Mouse (Mus musculus): Measurements from ENCODE around the gene Selenov.
A peak's percentile ranks its signal among the peaks of the same experiment; 100 is the strongest.
"Not testable (repeated sequence)": the region's sequence is repeated elsewhere in the genome, so short reads cannot be mapped to it uniquely, and the experiment has no call there.

Gene Selenov

DNA sequence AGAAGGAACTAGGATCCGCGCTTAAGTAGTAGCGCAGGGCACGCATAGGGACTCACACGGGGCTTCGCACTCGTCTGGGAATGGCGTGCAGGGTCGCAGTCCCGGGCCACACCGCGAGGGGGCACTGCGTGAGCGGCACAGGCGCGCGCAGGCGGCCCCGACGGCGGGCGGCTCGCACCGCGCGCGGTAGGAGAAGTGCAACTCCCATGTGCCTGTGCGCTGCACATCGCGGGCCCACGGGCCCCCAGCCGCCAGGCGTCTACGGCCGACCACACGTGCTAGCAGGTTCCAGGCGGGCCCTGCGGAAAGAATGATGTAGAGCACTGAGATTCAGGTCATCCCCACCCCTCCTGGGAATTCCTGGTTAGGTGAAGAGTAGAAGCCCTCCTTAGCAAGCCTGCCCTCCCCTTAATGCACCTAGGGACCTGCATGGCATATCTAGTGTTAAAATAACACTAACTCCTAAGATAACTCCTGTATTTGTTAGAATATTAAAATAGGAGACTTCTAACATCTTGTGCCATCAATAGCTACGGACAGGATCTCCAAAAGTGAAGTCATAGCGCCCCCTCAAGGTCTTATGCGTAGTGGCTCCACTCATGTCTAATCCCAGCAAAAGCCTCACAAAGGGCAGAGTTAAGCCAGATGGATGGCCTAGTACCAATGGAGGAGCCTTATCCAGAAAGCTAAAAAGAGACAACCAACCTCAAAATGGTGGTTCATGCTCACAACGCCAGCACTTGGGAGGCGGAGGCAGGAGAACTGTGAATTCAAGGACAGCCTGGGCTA, 8.0 kb upstream of the Selenov start:
- no peak for DNase-seq (ENCODE audit: low read depth in 1 of 2, low spot score in 2 of 2)

DNA sequence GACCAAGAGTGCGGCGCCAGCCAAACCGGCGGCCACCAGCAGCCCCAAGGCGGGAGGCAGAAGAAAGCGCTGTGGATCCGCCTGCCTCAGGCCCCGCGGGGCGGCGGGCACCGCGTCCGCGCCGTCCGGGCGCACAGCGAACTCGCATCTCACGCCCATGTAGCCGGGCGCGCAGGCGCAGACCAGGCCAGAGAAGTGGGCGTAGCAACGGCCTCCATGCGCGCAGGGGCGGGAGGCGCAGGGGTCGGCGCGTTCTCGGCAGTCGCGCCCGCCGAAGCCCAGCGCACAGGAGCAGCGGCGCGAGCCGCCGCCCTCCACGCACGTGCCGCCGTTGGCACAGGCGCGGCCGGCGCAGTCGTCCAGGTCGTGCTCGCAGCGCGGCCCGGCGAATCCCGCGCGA, 3.5 kb upstream of the Selenov start:
- no peak for DNase-seq (ENCODE audit: low read depth in 1 of 2, low spot score in 2 of 2)

DNA sequence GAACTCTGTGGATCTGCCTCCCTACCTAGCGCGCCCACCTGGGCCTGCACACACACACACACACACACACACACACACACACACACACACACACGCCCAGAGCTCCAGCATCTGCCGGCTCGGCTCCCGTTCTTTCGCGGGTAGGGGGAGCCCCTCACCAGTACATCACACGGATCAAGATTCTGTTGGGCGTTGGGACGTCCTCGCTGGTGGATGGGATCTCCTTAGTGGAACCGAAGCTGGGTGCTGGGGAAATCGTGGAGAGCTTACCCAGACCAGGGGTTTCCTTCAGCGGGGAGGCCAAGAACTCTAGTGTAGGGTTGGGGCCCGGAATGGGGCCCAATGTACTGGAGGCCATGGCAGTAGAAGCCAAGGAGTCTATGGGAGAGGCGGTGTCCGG, 821 bp downstream of the Selenov start:
- DNase-seq (ENCODE audit: low read depth in 1 of 2, low spot score in 2 of 2): no peak

DNA sequence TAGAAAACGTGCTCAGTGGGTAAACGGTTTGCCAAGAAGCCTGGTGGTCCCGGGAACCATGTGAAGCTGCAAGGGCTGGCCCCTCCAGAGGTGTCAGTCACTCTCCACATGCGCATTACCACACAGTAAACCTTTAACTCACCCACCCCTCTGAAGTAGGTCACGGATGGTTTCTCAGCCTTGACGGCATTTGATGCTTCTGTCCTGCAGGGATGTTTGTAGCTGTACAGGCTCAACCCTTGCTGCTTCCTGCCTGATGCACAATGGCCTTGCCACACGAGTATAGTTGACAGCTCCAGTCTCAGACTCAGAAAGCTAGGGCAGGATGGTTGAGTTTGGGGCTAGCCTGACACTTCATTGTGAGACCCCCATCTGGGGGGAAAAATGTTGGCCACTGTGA, 10.4 kb downstream of the Selenov start:
- no peak for DNase-seq (ENCODE audit: low read depth in 1 of 2, low spot score in 2 of 2)

DNA sequence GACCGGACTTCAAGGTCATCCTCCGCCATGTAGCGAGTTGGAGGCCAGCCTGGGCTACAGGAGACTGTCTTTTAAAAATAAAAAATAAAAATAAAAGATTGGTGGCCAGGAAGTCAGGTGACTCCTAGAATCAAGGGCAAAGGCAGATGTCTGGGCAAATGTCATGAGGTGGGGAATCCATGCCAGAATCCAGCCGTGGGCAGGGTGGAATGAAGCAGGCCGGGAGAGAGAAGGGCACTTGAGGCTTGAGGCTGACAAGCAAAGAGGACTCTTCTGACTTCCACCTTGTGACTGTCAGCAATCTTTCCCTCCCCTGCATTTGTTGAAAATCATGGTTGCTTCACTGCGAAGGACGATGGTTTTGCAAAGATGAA, 12.7 kb downstream of the Selenov start:
- DNase-seq (ENCODE audit: low read depth in 1 of 2, low spot score in 2 of 2): no peak

DNA sequence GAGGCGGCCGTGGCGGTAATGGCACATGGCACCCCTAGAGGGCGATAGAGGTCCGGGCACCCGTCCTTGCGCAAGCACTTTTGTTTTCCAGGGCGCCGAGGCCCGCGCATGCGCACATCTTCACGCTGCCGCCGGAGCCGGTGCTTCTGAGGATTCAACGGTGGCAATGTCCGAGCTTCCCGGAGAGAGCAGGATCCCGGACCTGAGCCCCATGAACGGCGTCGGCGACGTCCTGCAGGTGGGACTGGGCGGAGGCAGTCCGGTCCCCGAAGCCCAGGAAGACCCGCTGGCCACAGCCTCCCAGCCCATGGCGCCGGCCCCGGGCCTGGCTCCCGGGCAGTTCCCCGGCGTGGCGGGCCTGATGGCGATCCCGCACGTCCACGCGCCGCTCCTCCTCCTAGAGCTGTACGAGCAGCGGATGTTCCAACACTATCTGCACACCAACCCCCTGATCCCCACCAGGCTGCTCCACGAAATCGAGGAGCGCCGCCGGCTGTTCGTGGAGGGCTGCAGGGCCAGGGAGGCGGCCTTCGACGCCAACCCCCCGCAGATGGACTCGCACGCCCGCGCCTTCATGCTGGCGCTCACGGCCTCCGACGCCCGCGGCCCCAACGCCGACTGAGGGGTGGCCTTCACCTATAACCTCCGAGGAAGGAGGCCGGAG, 13.2 kb downstream of the Selenov start, which contains the start of gene Eid2b:
Eid2b (plus strand) TSS at position 125 of the 664 bp plus-strand sequence.
- DNase-seq (ENCODE audit: low read depth in 1 of 2, low spot score in 2 of 2): peak; percentile 82 to 90

DNA sequence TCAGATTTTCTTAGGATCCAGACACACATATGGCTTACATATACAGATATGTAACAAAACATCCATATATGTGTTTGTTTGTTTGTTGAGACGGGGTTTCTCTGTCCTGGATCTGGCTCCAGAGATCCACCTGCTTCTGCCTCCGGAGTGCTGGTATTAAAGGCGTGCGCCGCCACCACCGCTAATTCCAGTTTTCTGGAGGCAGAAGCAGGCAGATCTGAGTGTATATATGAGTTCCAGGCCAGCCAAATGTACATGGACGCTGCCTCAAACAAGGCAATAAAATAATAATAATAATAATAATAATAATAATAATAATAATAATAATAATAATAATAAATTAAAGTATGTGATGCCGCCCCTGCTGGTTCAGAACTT, 13.8 kb downstream of the Selenov start:
- DNase-seq (ENCODE audit: low read depth in 1 of 2, low spot score in 2 of 2): no peak

DNA sequence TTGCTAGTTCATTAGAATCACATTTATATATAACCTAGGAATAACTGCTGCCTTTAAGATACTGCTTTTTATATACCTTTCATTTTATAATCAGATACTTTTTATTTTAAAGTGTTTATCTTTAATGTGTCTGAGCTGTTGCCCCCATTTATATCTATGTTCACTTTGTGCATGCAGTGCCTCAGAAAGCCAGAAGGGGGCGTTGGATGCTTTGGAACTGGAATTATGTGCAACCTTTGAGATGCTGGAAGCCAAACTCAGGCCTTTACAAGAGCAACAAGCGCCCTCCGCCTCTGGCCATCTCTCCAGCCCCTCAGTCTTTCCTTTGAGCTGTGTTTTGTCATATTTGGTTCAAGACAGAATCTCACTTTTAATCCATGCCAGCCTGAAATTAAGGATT, 19.2 kb downstream of the Selenov start:
- no peak for DNase-seq (ENCODE audit: low read depth in 1 of 2, low spot score in 2 of 2)

DNA sequence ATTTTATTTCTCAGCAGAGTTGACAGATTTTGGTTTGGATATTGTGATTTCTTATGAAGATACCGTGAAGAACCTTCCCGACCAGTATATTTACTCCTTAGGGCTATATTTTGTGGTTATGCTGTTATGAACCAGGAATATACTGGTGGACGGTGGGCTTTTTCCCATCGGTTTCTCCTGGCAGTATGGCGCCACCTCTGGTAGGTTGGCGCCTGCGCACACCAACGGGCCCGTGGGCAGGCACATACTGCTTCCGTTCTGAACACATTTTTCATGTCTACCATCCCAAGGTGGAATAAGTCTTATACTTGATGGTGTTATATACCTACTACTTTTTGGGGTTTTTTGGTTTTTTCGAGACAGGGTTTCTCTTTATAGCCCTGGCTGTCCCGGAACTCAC, 21.6 kb downstream of the Selenov start:
- DNase-seq (ENCODE audit: low read depth in 1 of 2, low spot score in 2 of 2): no peak

DNA sequence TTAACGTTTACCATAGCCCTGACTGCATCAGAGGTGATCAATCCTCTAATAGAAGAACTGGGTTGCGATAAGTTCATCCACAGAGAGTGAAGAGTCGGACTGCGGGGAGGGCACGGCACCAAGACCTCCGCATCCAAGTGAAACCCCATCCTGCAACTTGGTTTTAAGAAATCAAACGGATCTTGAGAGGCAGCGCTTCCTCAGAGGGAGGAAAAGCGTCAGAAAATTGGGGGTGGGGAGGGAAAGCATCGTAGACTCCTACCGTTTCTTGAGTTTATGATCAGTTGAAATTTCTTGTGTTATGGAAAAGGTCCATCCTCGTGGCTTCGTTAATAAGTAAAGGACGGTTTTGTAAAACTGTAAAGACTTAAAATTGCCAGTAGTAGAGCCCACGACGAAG, 22.4 kb downstream of the Selenov start:
- no peak for DNase-seq (ENCODE audit: low read depth in 1 of 2, low spot score in 2 of 2)

DNA sequence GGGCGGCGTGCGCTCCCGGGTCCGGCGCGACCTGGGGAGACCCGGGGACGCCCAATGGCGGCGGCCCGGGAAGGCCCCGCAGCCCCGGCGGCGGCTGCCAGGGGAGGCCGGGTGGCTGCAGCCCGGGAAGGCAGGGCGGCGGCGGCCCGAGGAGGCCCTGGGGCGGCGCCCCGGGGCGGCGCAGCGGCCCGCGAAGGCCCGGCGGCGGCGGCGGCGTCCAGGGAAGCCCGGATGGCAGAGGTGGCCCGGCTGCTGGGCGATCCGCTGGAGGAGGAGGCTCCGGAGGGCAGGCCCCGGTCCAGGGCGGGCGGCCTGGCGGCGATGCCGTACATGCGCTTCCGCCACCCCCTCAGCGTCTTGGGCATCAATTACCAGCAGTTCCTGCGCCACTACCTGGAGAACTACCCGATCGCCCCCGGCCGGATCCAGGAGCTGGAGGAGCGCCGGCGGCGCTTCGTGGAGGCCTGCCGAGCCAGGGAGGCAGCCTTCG, 22.9 kb downstream of the Selenov start:
- DNase-seq (ENCODE audit: low read depth in 1 of 2, low spot score in 2 of 2): no peak

DNA sequence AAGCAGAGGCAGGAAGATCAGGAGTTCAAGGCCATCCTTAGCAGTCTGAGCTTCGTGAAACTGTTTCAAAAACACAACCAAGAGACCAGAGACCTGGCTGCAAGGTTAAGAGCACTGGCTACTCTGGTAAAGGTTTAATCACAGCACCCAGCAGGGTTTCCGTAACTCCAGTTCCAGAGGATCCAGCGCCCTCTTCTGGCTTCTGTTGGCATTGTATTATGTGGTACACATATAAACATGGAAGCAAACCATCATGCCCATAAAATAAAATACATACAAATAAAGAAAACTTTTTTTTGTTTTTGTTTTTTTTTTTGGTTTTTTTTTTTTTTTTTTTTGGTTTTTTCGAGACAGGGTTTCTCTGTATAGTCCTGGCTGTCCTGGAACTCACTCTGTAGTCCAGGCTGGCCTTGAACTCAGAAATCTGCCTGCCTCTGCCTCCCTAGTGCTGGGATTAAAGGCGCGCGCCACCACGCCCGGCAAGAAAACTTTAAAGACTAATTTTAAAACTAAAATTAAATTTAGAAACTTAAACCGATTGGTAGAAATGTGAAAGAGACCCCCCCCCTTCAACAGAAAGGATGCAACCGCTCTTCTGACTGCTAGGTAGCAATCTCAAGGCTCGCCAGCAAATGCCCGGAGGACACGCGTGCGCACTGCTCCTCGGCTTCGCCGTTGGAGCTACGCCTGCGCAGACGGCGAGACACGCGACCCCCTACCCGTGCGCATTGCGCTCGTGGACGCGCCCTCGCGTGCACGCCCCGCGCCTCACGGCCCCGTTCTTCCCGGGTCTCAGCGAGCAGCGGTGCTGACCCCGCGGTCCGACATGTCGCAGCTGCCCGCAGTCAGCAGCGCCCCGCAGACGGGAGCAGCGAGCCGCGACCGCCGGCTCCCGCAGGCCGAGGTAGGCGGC, 23.6 kb downstream of the Selenov start, which contains the start of gene Eid2:
Eid2 (plus strand) TSS at position 753 of the 913 bp plus-strand sequence.
- DNase-seq (ENCODE audit: low read depth in 1 of 2, low spot score in 2 of 2): no peak

DNA sequence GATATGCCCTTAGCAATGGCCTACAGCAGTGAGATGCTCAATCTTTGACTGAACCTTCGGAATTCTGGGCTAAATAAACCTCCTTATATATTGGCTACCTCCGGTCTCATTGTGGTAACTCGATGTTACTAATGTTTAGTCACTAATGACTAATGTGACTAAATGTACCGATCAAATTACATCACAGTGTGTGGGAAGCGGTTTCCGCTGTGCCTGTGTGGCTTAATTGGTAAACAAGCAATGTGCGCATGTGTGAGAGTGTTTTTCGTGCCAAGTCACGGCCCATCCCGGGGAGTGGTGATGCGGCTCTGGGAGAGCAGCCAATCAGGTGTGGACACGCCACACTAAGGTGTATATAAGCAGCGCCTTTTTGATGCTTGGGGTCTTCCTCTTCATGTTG, 25.6 kb downstream of the Selenov start:
- no peak for DNase-seq (ENCODE audit: low read depth in 1 of 2, low spot score in 2 of 2)

DNA sequence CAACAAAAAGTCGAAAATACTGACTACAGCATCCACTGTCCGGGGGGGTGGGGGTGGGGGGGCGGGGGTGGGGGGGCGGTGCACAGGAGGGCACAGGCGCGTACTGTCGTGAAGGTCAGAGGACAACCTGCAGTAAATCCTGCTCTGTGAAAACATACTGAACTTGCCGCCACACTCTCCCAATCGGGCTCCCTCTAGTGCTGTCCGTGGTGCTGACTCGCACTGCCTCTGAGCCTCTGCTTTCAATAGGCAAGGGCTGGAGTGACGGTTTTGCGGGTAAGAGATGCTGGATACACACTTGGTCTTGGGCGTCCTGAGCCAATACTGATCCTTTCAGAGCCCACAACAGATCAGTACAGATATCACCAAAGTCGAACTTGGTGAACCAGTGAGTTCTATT, 27.2 kb downstream of the Selenov start:
- no peak for DNase-seq (ENCODE audit: low read depth in 1 of 2, low spot score in 2 of 2)

DNA sequence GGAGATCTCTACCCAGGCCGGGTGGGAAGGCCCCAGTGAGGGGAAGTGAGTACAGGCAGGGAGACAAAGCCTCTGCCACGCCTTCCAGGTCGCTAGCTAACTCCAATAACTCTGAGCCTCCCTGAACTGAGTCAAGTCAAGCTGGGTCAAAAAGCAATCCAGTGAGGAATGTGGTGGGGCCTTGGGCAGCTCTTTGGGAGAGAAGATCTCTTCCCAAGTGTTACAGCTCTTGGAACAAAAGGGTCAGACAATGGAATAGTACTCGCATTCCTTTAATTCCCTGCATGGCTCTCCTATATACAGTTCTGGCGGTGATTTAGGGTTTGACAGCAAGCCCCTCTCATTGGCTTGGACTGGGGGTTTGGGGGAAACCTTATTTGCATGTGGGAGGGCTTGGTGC, 28.1 kb downstream of the Selenov start:
- no peak for DNase-seq (ENCODE audit: low read depth in 1 of 2, low spot score in 2 of 2)

DNA sequence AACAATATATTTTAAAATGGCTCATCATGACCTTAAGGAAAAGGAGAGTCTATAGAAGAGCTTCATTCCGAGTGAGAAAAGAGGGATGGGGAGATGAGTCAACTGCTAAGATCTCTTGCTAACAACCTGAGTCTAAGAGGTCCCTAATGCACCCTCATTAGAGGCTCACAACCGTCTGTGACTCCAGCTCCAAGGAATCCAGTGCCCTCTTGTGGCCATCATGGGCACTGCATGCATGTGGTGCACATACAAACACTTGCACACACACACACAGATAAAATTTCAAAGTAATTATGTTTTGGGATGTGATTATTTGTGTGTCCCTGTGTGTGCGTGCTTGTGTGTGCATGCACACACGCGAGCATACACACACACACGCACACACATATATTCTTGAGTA, 35.5 kb downstream of the Selenov start:
- DNase-seq (ENCODE audit: low read depth in 1 of 2, low spot score in 2 of 2): no peak

DNA sequence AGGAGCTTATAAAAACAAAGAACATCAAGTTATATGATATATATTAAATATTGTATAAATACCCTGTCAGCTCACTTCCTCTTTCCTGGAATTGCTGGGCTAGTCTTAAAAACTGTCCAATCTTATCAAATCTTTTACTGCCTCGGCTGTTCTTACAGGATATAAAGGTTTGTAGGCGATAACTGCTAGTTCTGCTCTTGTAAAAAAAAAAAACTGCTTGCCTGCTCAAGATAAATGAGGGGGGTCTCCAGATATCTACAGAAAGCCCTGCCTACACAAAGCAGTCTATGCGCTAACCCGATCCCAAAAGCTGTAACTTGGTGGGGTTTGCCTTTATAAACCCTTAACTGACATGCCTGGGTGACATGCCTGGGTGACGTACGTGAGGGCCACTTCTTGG, 36.4 kb downstream of the Selenov start:
- DNase-seq (ENCODE audit: low read depth in 1 of 2, low spot score in 2 of 2): no peak

DNA sequence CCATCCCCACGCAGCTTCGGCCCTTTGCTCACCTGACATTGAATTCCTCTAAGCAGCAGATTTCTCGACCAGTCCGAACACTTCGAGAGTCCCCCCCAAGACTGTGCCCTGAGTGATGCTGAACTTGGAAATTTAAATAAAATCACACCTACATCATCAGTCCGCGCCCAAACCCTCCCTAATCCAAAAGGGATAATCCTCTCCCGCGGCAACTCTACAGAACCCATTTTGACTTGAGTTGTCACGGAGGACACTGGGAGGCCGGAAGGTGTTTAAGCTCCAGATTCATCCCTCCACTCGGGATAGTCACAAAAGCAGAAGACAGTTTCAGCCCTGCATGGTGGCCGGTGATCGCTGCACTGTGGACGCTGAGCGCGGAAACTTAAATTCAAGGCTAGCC, 39.0 kb downstream of the Selenov start:
- DNase-seq (ENCODE audit: low read depth in 1 of 2, low spot score in 2 of 2): no peak

DNA sequence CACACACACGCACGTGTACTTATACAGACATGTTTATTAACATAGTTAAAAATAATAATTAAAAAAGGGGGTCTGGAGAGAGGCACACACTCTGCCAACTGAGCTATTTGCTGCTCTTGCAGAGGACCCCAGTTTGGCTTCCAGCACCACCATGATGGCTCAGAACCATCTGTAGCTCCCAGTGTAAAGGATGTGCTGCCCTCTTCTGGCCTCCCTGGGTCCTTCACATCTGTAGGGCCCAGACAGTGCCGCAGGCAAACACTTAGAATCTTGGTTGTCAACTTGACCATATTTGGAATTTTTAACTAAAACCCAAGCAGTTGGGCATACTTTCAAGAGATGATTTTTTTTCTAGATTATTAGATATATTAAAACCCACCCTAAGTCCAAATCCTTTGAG, 42.0 kb downstream of the Selenov start:
- no peak for DNase-seq (ENCODE audit: low read depth in 1 of 2, low spot score in 2 of 2)

DNA sequence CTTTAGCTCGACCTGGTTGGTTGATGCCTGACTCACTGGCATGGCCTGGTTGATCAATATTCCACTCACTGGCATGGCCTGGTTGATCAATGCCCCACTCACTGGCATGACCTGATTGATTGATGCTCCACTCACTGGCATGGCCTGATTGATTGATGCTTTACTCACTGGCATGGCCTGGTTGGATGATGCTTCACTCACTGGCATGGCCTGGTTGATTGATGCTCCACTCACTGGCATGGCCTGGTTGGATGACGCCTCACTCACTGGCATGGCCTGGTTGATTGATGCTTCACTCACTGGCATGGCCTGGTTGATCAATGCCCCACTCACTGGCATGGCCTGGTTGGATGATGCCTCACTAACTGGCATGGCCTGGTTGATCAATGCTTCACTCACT, 47.0 kb downstream of the Selenov start:
- not testable (repeated sequence) for DNase-seq (ENCODE audit: low read depth in 1 of 2, low spot score in 2 of 2)

All from monocyte, adult 2 months (primary cell).